Mouse (Mus musculus) thymus, adult 2 months (tissue): ENCODE results near the gene Tmem33.

Experiments
- CTCF ChIP-seq: fragments of 200-500 bp; IDR thresholded peaks from 2 replicates; pipeline ENCODE4 v1.5.1; 2012; ENCODE audit warnings: mild to moderate bottlenecking, control low read depth, low read length, moderate library complexity, borderline replicate concordance; ENCODE audit not compliant: control insufficient read depth, poor library complexity, insufficient read depth; ENCODE audit errors: extremely low read depth
- POLR2A ChIP-seq: fragments of 200-500 bp; IDR thresholded peaks from 2 replicates; pipeline ENCODE4 v1.6.1; 2012; ENCODE audit warnings: mild to moderate bottlenecking, low read length, control low read depth, moderate library complexity; ENCODE audit not compliant: control insufficient read depth, poor library complexity, insufficient read depth; ENCODE audit errors: extremely low read depth

DNA sequence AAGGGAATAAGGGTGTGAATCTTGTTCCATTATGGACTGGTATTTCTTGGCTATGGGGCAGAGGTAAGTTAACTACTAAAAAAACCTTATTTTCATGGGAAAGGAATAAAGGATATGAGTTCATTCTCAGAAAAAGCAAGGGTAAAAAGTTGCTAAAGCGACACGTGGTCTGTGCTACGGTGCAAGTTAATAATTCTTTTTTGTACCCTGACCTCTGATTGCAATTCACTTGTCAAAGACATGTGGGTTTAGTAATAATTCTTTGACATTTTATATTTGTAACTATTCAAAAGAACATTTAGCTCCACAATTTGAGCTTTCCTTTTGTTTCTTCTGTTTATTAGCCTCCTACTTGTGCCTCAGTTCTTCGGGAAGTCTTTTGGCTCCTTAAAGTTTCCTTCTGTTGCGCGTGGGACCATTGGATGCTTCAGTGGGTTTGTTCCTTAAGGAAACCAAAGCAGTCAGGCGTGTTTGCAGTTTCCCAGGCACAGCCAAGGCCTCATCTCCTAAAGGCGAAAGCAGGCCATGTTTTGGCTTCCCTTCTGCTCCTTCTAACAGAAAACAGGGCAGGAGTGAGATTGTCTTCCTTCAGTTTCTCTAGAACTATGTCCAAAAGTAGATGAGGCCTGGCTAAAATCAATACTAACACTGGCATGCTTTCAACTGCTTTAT, 40.7 kb downstream of the Tmem33 start:
- TF ChIP-seq CTCF = no peak
- TF ChIP-seq POLR2A = no peak
